ENCODE assay signal across 26 mouse cellular contexts in genomic region chr2:92577824-92578223, GRCm38 (mm10). TPM values are rescaled to one million over a fixed set of nuclear protein-coding genes. Genes with fewer than 3 reads are reported as not detected.
A peak's percentile ranks its signal among the peaks of the same experiment; 100 is the strongest.
DNase-seq lines count a peak whose midpoint lies in the region; ATAC-seq and TF ChIP-seq lines count a peak whose summit lies in the region.
"Had no signal": no experiment of that assay in that cellular context is flagged by ENCODE, and none has a peak within 500 bp of the region (broad histone marks: within the 10 kb centered on the region; RNA-seq: fewer than 3 reads in every experiment).

No protein-coding gene starts in this region.

- 64% methylated on average over 9 of the region's 9 CpGs for WGBS in forebrain, postnatal 0 days
- WGBS in forebrain, embryonic 16.5 days = 72% methylated on average over 9 of the region's 9 CpGs
- 84% methylated on average over 9 of the region's 9 CpGs for WGBS in midbrain, embryonic 11.5 days
- WGBS in midbrain, embryonic 14.5 days = 76% methylated on average over 9 of the region's 9 CpGs

- no peak overlapping the region for H3K27ac ChIP-seq in forebrain, postnatal 0 days (ENCODE audit: low read depth, low read length)
- H3K27ac ChIP-seq in forebrain, embryonic 16.5 days (ENCODE audit: low read length) = no peak overlapping the region
- H3K27ac ChIP-seq in midbrain, embryonic 11.5 days (ENCODE audit: low read depth, low read length) = no peak overlapping the region
- no peak overlapping the region for H3K27ac ChIP-seq in midbrain, embryonic 14.5 days (replicated peaks; ENCODE audit: low read depth, low read length)
- H3K27ac ChIP-seq: embryonic facial prominence, embryonic 13.5 days; forebrain, embryonic 12.5 days; heart, adult 2 months; hindbrain, embryonic 15.5 days; midbrain, embryonic 15.5 days; neural tube, embryonic 13.5 days had no signal

- H3K4me1 ChIP-seq in forebrain, postnatal 0 days (ENCODE audit: insufficient read depth) = no peaks in the 10 kb centered on the region
- H3K4me1 ChIP-seq in forebrain, embryonic 16.5 days (replicated peaks; ENCODE audit: control insufficient read depth, insufficient read depth, low read length) = no peaks in the 10 kb centered on the region
- H3K4me1 ChIP-seq in midbrain, embryonic 11.5 days (ENCODE audit: control insufficient read depth, insufficient read depth, low read length) = no peaks in the 10 kb centered on the region
- no peaks in the 10 kb centered on the region for H3K4me1 ChIP-seq in midbrain, embryonic 14.5 days (ENCODE audit: control insufficient read depth, insufficient read depth, low read length)
- H3K4me1 ChIP-seq: embryonic facial prominence, embryonic 13.5 days; forebrain, embryonic 12.5 days; hindbrain, embryonic 15.5 days; midbrain, embryonic 15.5 days; neural tube, embryonic 13.5 days had no signal

- no peaks in the 10 kb centered on the region for H3K9me3 ChIP-seq in forebrain, postnatal 0 days (ENCODE audit: low read length)
- H3K9me3 ChIP-seq in forebrain, embryonic 16.5 days (ENCODE audit: control insufficient read depth, low read length) = no peaks in the 10 kb centered on the region
- no peaks in the 10 kb centered on the region for H3K9me3 ChIP-seq in midbrain, embryonic 11.5 days (ENCODE audit: control insufficient read depth, low read length)
- H3K9me3 ChIP-seq in midbrain, embryonic 14.5 days (ENCODE audit: control insufficient read depth, low read length) = no peaks in the 10 kb centered on the region
- H3K9me3 ChIP-seq: embryonic facial prominence, embryonic 13.5 days; forebrain, embryonic 12.5 days; hindbrain, embryonic 15.5 days; midbrain, embryonic 15.5 days; neural tube, embryonic 13.5 days had no signal

- intact Hi-C loops in heart, postnatal 10 days (cut with DNase I) = no loop called here

- no peak overlapping the region for H3K4me2 ChIP-seq in forebrain, postnatal 0 days (ENCODE audit: low read depth)
- H3K4me2 ChIP-seq in forebrain, embryonic 16.5 days (ENCODE audit: low read length) = no peak overlapping the region
- H3K4me2 ChIP-seq in midbrain, embryonic 11.5 days = no peak overlapping the region
- no peak overlapping the region for H3K4me2 ChIP-seq in midbrain, embryonic 14.5 days (ENCODE audit: low read length)
- H3K4me2 ChIP-seq: embryonic facial prominence, embryonic 13.5 days; forebrain, embryonic 12.5 days; hindbrain, embryonic 15.5 days; midbrain, embryonic 15.5 days; neural tube, embryonic 13.5 days had no signal

- no peak overlapping the region for H3K4me3 ChIP-seq in forebrain, postnatal 0 days (ENCODE audit: low read depth, low read length)
- H3K4me3 ChIP-seq in forebrain, embryonic 16.5 days (replicated peaks; ENCODE audit: low read length) = no peak overlapping the region
- H3K4me3 ChIP-seq in midbrain, embryonic 11.5 days (ENCODE audit: low read depth, low read length) = no peak overlapping the region
- H3K4me3 ChIP-seq in midbrain, embryonic 14.5 days (replicated peaks; ENCODE audit: low read depth, low read length) = no peak overlapping the region
- H3K4me3 ChIP-seq: embryonic facial prominence, embryonic 13.5 days; erythroblast, embryonic 14.5 days; forebrain, embryonic 12.5 days; heart, adult 2 months; hindbrain, embryonic 15.5 days; midbrain, embryonic 15.5 days; myocyte; neural tube, embryonic 13.5 days had no signal

- no peak overlapping the region for H3K9ac ChIP-seq in forebrain, postnatal 0 days
- no peak overlapping the region for H3K9ac ChIP-seq in forebrain, embryonic 16.5 days (replicated peaks; ENCODE audit: low read depth, low read length)
- no peak overlapping the region for H3K9ac ChIP-seq in midbrain, embryonic 11.5 days (ENCODE audit: low read length)
- no peak overlapping the region for H3K9ac ChIP-seq in midbrain, embryonic 14.5 days (replicated peaks; ENCODE audit: low read length)
- H3K9ac ChIP-seq: embryonic facial prominence, embryonic 13.5 days; forebrain, embryonic 12.5 days; hindbrain, embryonic 15.5 days; midbrain, embryonic 15.5 days; neural tube, embryonic 13.5 days had no signal

- no peaks in the 10 kb centered on the region for H3K36me3 ChIP-seq in forebrain, postnatal 0 days (ENCODE audit: insufficient read depth)
- H3K36me3 ChIP-seq in forebrain, embryonic 16.5 days (ENCODE audit: control insufficient read depth, insufficient read depth) = no peaks in the 10 kb centered on the region
- no peaks in the 10 kb centered on the region for H3K36me3 ChIP-seq in midbrain, embryonic 11.5 days (ENCODE audit: control insufficient read depth, insufficient read depth, low read length)
- no peaks in the 10 kb centered on the region for H3K36me3 ChIP-seq in midbrain, embryonic 14.5 days (ENCODE audit: control insufficient read depth, insufficient read depth, low read length)
- H3K36me3 ChIP-seq: embryonic facial prominence, embryonic 13.5 days; forebrain, embryonic 12.5 days; hindbrain, embryonic 15.5 days; midbrain, embryonic 15.5 days; neural tube, embryonic 13.5 days had no signal

- H3K27me3 ChIP-seq in forebrain, postnatal 0 days (ENCODE audit: insufficient read depth, low read length) = no peaks in the 10 kb centered on the region
- H3K27me3 ChIP-seq in forebrain, embryonic 16.5 days (replicated peaks; ENCODE audit: control insufficient read depth, insufficient read depth, low read length) = no peaks in the 10 kb centered on the region
- no peaks in the 10 kb centered on the region for H3K27me3 ChIP-seq in midbrain, embryonic 11.5 days (ENCODE audit: control insufficient read depth, insufficient read depth, low read length)
- no peaks in the 10 kb centered on the region for H3K27me3 ChIP-seq in midbrain, embryonic 14.5 days (ENCODE audit: control insufficient read depth, insufficient read depth, low read length)
- H3K27me3 ChIP-seq: embryonic facial prominence, embryonic 13.5 days; forebrain, embryonic 12.5 days; hindbrain, embryonic 15.5 days; midbrain, embryonic 15.5 days; neural tube, embryonic 13.5 days had no signal

- no peak for ATAC-seq in forebrain, postnatal 0 days
- ATAC-seq in forebrain, embryonic 16.5 days = no peak
- ATAC-seq in midbrain, embryonic 11.5 days (ENCODE audit: low FRiP score) = no peak
- no peak for ATAC-seq in midbrain, embryonic 14.5 days (ENCODE audit: low FRiP score, low TSS enrichment)
- ATAC-seq: CD4-positive, CD25-positive, alpha-beta regulatory T cell, adult 4 months; intestine, embryonic 16.5 days; midbrain, embryonic 15.5 days had no signal

- peak; percentile 32 for DNase-seq in forebrain, postnatal 0 days
- DNase-seq in left cerebral cortex, adult 18-20 months (ENCODE audit: low spot score in 2 of 2) = peak; percentile 46 to 53
- DNase-seq in left cerebral cortex, adult 11 months (ENCODE audit: low spot score) = no peak
- peak; percentile 33 for DNase-seq in midbrain, embryonic 11.5 days (ENCODE audit: low spot score, missing footprints)
- DNase-seq in midbrain, embryonic 14.5 days = no peak
- peak; percentile 28 for DNase-seq in right cerebral cortex, postnatal 25 days
- no peak for DNase-seq in heart, postnatal 10 days
- DNase-seq: adrenal gland, postnatal 14 days; cerebellum, adult 11 months; embryo, embryonic 11 days; gastrocnemius, postnatal 25 days; heart, adult 2 months; heart, postnatal 4 days; kidney, postnatal 25 days; lung, postnatal 14 days; retina, postnatal 1 day had no signal

- no peak for TF ChIP-seq CTCF in forebrain, postnatal 0 days (IDR thresholded peaks at IDR 0.05; ENCODE audit: low read depth)

RNA-seq across cellular contexts. Expression of gene Chst1, which starts 21.7 kb away (rescaled TPM):
- 42.5 and 47.4 TPM in 2 replicates for total RNA-seq in forebrain, postnatal 0 days (2014; rRNA removed)
- 25.7 and 40.4 TPM in 2 replicates for polyA plus RNA-seq in forebrain, postnatal 0 days (2015; fragmentation: Nextera tagmentation; extraction: Ambion mirVana)
- 18.8 and 27.3 TPM in 2 replicates for polyA plus RNA-seq in forebrain, embryonic 16.5 days (2015; fragmentation: Nextera tagmentation; extraction: Ambion mirVana)
- total RNA-seq in left cerebral cortex, adult 18-20 months (2021) = 100 to 1,000 TPM; 257 to 267 TPM
- 4.2 and 4.3 TPM in 2 replicates for polyA plus RNA-seq in midbrain, embryonic 11.5 days (2014; fragmentation: Nextera tagmentation; extraction: Ambion mirVana)
- 25.2 and 26.1 TPM in 2 replicates for polyA plus RNA-seq in midbrain, embryonic 14.5 days (2014; fragmentation: Nextera tagmentation; extraction: Ambion mirVana)
- total RNA-seq in heart, postnatal 10 days (2021) = 1 to 10 TPM; 6.1 to 6.5 TPM
- polyA plus RNA-seq: erythroblast, embryonic 14.5 days had no signal

Comparison
In these comparisons a context has a peak if more than half of its experiments do, and no peak if none do; other contexts are left out.
1. DNase-seq: peak in forebrain, postnatal 0 days (single experiment), left cerebral cortex, adult 18-20 months (2 of 2), midbrain, embryonic 11.5 days (single experiment) and right cerebral cortex, postnatal 25 days (single experiment); none in left cerebral cortex, adult 11 months (single experiment), midbrain, embryonic 14.5 days (single experiment) and heart, postnatal 10 days (0 of 2).